Mouse (Mus musculus): ENCODE results near the gene Hist1h2ad. TPM values are rescaled to one million over a fixed set of nuclear protein-coding genes. Genes with fewer than 3 reads are reported as not detected.
A peak's percentile ranks its signal among the peaks of the same experiment; 100 is the strongest.
"Not testable (repeated sequence)": the region's sequence is repeated elsewhere in the genome, so short reads cannot be mapped to it uniquely, and the experiment has no call there.

The Hist1h2ad gene
- polyA plus RNA-seq, 1 experiment from 2014 or later = 1.1 TPM

DNA sequence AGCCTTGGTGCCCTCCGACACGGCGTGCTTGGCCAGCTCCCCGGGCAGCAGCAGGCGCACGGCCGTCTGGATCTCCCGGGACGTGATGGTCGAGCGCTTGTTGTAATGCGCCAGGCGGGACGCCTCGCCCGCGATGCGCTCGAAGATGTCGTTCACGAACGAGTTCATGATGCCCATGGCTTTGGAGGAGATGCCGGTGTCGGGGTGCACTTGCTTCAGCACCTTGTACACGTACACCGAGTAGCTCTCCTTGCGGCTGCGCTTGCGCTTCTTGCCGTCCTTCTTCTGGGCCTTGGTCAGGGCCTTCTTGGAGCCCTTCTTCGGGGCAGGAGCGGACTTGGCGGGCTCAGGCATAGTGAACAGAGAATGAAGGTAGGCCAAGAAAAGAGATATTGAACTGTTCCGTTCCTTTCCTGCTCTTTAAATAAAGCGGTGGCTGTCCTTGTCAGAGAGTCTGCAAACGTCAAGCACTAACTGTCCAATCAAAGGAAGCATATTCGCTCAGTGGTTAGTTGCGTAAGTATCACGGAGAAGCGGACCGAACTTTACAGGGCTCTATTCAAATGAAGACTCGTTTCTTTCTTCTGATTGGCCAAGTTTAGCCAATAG is 31.1 kb upstream of the Hist1h2ad start, which contains the start of gene Hist1h2bh:
Gene Hist1h2bh, minus strand, starts transcription at position 394 of the 609 bp plus-strand sequence.
- H3K4me1 ChIP-seq (replicated peaks); H3K9me3 ChIP-seq (replicated peaks); H3K36me3 ChIP-seq; H3K27me3 ChIP-seq (replicated peaks): not testable (repeated sequence)
- WGBS = 1% methylated on average over 42 of the region's 42 CpGs
- Histone ChIP-seq H3K9ac (peak within 1 kb of the TSS; percentile 71), H3K4me3 (peak within 1 kb of the TSS; percentile 57), H3K4me2 (peak within 1 kb of the TSS; percentile 82), H3K27ac (ENCODE audit: poor library complexity, severe bottlenecking) (peak within 1 kb of the TSS; percentile 94)
- peak; percentile 93 for ATAC-seq (ENCODE audit: insufficient number of reproducible peaks, low FRiP score)

DNA sequence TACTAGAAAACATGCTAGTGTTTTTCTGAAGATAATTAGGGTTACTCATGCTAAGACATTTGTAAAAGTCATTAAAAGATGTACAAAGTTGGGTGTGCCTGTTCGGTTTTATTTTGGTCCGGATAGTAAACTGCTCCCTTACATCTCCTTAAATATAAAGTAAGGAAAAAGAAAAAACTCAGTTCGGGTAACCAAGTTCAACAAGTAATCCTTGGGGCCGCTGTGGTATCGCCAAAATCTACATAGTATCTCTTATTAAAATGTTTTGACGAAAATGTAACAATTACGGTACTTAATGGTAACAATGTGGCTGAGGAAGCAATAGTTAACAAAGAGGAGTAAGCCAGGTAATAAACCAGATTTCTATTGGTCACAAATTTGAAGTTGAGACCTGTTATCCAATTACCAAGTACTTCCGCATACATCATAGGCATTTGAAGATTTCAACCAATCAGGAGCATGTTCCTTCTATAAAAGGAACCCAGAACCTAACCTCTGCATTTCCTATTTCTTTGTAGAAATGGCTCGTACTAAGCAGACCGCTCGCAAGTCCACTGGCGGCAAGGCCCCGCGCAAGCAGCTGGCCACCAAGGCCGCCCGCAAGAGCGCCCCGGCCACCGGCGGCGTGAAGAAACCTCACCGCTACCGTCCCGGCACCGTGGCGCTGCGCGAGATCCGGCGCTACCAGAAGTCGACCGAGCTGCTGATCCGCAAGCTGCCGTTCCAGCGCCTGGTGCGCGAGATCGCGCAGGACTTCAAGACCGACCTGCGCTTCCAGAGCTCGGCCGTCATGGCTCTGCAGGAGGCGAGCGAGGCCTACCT is 30.0 kb upstream of the Hist1h2ad start, which contains the start of gene Hist1h3f:
Gene Hist1h3f, plus strand, starts transcription at position 88 of the 822 bp plus-strand sequence.
- Histone ChIP-seq H3K4me1 (replicated peaks) (peaks cover 5% of the 10 kb centered on the region; the same call in 1 of the 2 replicates), H3K36me3 (no peaks in the 10 kb centered on the region), H3K9ac (peak within 1 kb of the TSS; percentile 74), H3K9me3 (replicated peaks) (no peaks in the 10 kb centered on the region), H3K27me3 (replicated peaks) (no peaks in the 10 kb centered on the region), H3K4me3 (peak within 1 kb of the TSS; percentile 57), H3K27ac (ENCODE audit: poor library complexity, severe bottlenecking) (peak within 1 kb of the TSS; percentile 94), H3K4me2 (peak within 1 kb of the TSS; percentile 82)
- ATAC-seq (ENCODE audit: insufficient number of reproducible peaks, low FRiP score) = peak; percentile 90
- WGBS = under 1% methylated on average over 26 of the region's 45 CpGs

DNA sequence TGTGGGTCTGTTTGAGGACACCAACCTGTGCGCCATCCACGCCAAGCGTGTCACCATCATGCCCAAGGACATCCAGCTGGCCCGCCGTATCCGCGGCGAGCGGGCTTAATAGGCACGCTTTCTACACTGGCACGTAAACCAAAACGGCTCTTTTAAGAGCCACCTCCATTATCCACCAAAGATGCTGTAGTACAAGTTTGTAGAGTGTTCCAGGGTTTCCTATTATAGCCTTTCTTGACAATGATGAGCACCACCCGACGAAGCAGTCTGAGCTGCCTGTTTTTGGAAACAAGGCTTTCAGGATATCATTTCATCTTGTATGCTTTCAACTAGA is 29.4 kb upstream of the Hist1h2ad start:
- WGBS = under 1% methylated on average over 12 of the region's 14 CpGs
- H3K27ac ChIP-seq (ENCODE audit: poor library complexity, severe bottlenecking) = peak overlapping the region; percentile 94
- peak overlapping the region; percentile 74; the same call in 1 of the 2 replicates for H3K9ac ChIP-seq
- not testable (repeated sequence) for H3K27me3 ChIP-seq (replicated peaks); H3K36me3 ChIP-seq; H3K4me1 ChIP-seq (replicated peaks); H3K9me3 ChIP-seq (replicated peaks)
- H3K4me3 ChIP-seq = peak overlapping the region; percentile 57
- ATAC-seq (ENCODE audit: insufficient number of reproducible peaks, low FRiP score) = peak; percentile 42
- H3K4me2 ChIP-seq = peak overlapping the region; percentile 58

GRCm38 (mm10) chr13:23546694-23547093 is 27.5 kb upstream of the Hist1h2ad start:
- Histone ChIP-seq H3K9me3 (replicated peaks) (no peaks in the 10 kb centered on the region), H3K4me1 (replicated peaks) (peaks cover 9% of the 10 kb centered on the region), H3K4me3 (no peak overlapping the region), H3K9ac (no peak overlapping the region), H3K4me2 (no peak overlapping the region), H3K36me3 (no peaks in the 10 kb centered on the region), H3K27ac (ENCODE audit: poor library complexity, severe bottlenecking) (no peak overlapping the region), H3K27me3 (replicated peaks) (no peaks in the 10 kb centered on the region)
- WGBS = 71% methylated on average over 5 of the region's 5 CpGs
- no peak for ATAC-seq (ENCODE audit: insufficient number of reproducible peaks, low FRiP score)

DNA sequence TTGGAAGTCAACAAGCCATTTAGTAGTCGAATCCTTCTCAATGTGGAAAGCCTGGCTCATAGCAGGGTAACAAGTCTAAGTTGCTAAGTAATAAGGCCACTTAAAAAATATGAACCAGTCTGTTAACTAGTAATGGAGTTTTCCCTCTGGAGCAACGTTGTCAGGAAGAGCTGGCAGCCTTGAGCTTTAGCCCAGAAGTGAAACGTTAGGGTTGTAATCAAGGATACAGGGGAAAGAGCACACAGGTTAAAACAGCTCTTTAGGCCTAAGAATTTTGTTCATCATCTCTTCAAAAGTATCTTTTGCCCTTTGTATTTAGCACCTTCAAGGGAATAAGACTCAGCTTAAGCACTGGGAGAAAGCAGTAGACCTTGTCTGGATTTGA is 23.4 kb upstream of the Hist1h2ad start:
- Histone ChIP-seq H3K27me3 (replicated peaks) (no peaks in the 10 kb centered on the region), H3K4me2 (peak overlapping the region; percentile 77), H3K9ac (peak overlapping the region; percentile 75), H3K4me1 (replicated peaks) (peaks cover 6% of the 10 kb centered on the region), H3K9me3 (replicated peaks) (no peaks in the 10 kb centered on the region), H3K27ac (ENCODE audit: poor library complexity, severe bottlenecking) (peak overlapping the region; percentile 87), H3K36me3 (no peaks in the 10 kb centered on the region), H3K4me3 (peak overlapping the region; percentile 55)
- ATAC-seq (ENCODE audit: insufficient number of reproducible peaks, low FRiP score) = no peak
- 6% methylated on average over 3 of the region's 3 CpGs for WGBS

DNA sequence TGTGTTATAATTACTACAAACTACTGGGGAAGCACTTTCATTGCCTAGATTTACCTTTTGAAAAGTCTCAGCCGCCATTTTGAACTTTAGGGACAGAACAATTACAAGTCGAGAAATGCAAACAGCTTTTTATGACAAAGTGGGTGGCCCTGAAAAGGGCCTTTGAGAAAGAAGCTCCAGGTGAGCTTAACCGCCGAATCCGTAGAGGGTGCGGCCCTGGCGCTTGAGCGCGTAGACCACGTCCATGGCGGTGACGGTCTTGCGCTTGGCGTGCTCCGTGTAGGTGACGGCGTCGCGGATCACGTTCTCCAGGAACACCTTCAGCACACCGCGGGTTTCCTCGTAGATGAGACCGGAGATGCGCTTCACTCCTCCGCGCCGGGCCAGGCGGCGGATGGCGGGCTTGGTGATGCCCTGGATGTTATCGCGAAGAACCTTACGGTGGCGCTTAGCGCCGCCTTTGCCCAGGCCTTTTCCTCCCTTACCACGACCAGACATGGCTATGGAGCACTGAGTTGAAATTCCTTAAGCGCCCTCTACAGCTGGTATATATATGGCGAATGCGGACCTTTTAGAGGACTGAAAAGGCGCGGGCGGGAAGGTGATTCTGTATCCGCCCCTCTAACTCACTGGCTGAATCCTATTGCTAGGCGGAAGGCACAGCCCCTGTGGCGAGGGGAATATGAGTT is 22.9 kb upstream of the Hist1h2ad start, which contains the start of gene Hist1h4f:
Gene Hist1h4f, minus strand, starts transcription at position 503 of the 689 bp plus-strand sequence.
- H3K9me3 ChIP-seq (replicated peaks); H3K36me3 ChIP-seq; H3K4me1 ChIP-seq (replicated peaks); H3K27me3 ChIP-seq (replicated peaks): not testable (repeated sequence)
- ATAC-seq (ENCODE audit: insufficient number of reproducible peaks, low FRiP score) = peak; percentile 86
- Histone ChIP-seq H3K4me2 (peak within 1 kb of the TSS; percentile 77), H3K9ac (peak within 1 kb of the TSS; percentile 75), H3K27ac (ENCODE audit: poor library complexity, severe bottlenecking) (peak within 1 kb of the TSS; percentile 87), H3K4me3 (peak within 1 kb of the TSS; percentile 55)
- under 1% methylated on average over 47 of the region's 47 CpGs for WGBS

- peaks cover 9% of the 10 kb centered on the region for H3K4me1 ChIP-seq (replicated peaks)
Measured at GRCm38 (mm10) chr13:23551931-23552914, 22.0 kb upstream of the Hist1h2ad start.

GRCm38 (mm10) chr13:23552962-23553361 is 21.2 kb upstream of the Hist1h2ad start, which contains the start of gene Hist1h1d:
Gene Hist1h1d (plus strand): TSS chr13:23553262.
- no peak for ATAC-seq (ENCODE audit: insufficient number of reproducible peaks, low FRiP score)
- H3K4me1 ChIP-seq (replicated peaks) = peaks cover 9% of the 10 kb centered on the region
- H3K9me3 ChIP-seq (replicated peaks) = no peaks in the 10 kb centered on the region
- peak within 1 kb of the TSS; percentile 7; the same call in 1 of the 2 replicates for H3K4me2 ChIP-seq
- H3K36me3 ChIP-seq = no peaks in the 10 kb centered on the region
- H3K27ac ChIP-seq (ENCODE audit: poor library complexity, severe bottlenecking) = peak within 1 kb of the TSS; percentile 99
- H3K4me3 ChIP-seq = no peak within 1 kb of the TSS
- H3K9ac ChIP-seq = no peak within 1 kb of the TSS
- no peaks in the 10 kb centered on the region for H3K27me3 ChIP-seq (replicated peaks)

More at GRCm38 (mm10) chr13:23551931-23552914, 22.0 kb upstream of the Hist1h2ad start:
- peak overlapping the region; percentile 77 for H3K4me2 ChIP-seq
- no peaks in the 10 kb centered on the region for H3K27me3 ChIP-seq (replicated peaks)
- H3K36me3 ChIP-seq = no peaks in the 10 kb centered on the region
- H3K9ac ChIP-seq = peak overlapping the region; percentile 75; the same call in 1 of the 2 replicates
- no peak for ATAC-seq (ENCODE audit: insufficient number of reproducible peaks, low FRiP score)
- 56% methylated on average over 8 of the region's 8 CpGs for WGBS
- peak overlapping the region; percentile 87 for H3K27ac ChIP-seq (ENCODE audit: poor library complexity, severe bottlenecking)
- peak overlapping the region; percentile 55; the same call in 1 of the 2 replicates for H3K4me3 ChIP-seq
- H3K9me3 ChIP-seq (replicated peaks) = no peaks in the 10 kb centered on the region

- 25% methylated on average over 9 of the region's 9 CpGs for WGBS
- H3K4me1 ChIP-seq (replicated peaks) = peaks cover 9% of the 10 kb centered on the region
- no peak for ATAC-seq (ENCODE audit: insufficient number of reproducible peaks, low FRiP score)
- no peaks in the 10 kb centered on the region for H3K9me3 ChIP-seq (replicated peaks)
- H3K27me3 ChIP-seq (replicated peaks) = no peaks in the 10 kb centered on the region
- peak overlapping the region; percentile 71 for H3K4me3 ChIP-seq
- H3K4me2 ChIP-seq = peak overlapping the region; percentile 100
- H3K9ac ChIP-seq = peak overlapping the region; percentile 98
- peak overlapping the region; percentile 99 for H3K27ac ChIP-seq (ENCODE audit: poor library complexity, severe bottlenecking)
- no peaks in the 10 kb centered on the region for H3K36me3 ChIP-seq
Measured at GRCm38 (mm10) chr13:23554393-23554792, 19.8 kb upstream of the Hist1h2ad start.
